Mouse (Mus musculus) brown adipose tissue, adult 24 weeks (tissue): Measurements from ENCODE around the gene Bola3. TPM values are rescaled to one million over a fixed set of nuclear protein-coding genes. Genes with fewer than 3 reads are reported as not detected.

Source experiments
- H3K27ac ChIP-seq: fragments of 200-500 bp; replicated peaks from 2 replicates; pipeline ENCODE4 v1.5.1; 2012; ENCODE audit warnings: low read depth, mild to moderate bottlenecking, low read length
- H3K4me1 ChIP-seq: fragments of 200-500 bp; 2 replicates; pipeline ENCODE4 v1.6.1; 2012; ENCODE audit warnings: low read length, mixed read lengths; ENCODE audit not compliant: control insufficient read depth, insufficient read depth, insufficient read length
- H3K4me3 ChIP-seq: fragments of 200-500 bp; 2 replicates; pipeline ENCODE4 v1.5.1; 2012; ENCODE audit warnings: low read depth, mild to moderate bottlenecking, low read length, moderate library complexity; ENCODE audit not compliant: insufficient read depth
- polyA plus RNA-seq: library from polyadenylated mRNA; stranded (reverse); fragments of >200 nt; gene quantifications from 2 replicates; pipeline ENCODE4 v1.2.4, GENCODE M21; 2012; ENCODE audit not compliant: missing spikeins, insufficient read depth, insufficient read length

Bola3 gene
- 671 and 946 TPM in 2 replicates for polyA plus RNA-seq

GRCm38 (mm10) chr6:83348873-83349272, at the start of gene Bola3:
TSS of gene Bola3 (plus strand) at chr6:83349147.
- peak within 1 kb of the TSS; percentile 96 for H3K27ac ChIP-seq
- peak within 1 kb of the TSS; percentile 95 for H3K4me3 ChIP-seq
- H3K4me1 ChIP-seq = peaks cover 7% of the 10 kb centered on the region

- H3K4me3 ChIP-seq = no peak overlapping the region
- no peak overlapping the region for H3K27ac ChIP-seq
- no peaks in the 10 kb centered on the region for H3K4me1 ChIP-seq
Observed at GRCm38 (mm10) chr6:83300447-83301229, 48.3 kb upstream of the Bola3 start.

- Histone ChIP-seq H3K4me1 (no peaks in the 10 kb centered on the region), H3K27ac (no peak overlapping the region), H3K4me3 (no peak overlapping the region)
Observed at GRCm38 (mm10) chr6:83301294-83301693, 47.7 kb upstream of the Bola3 start.

GRCm38 (mm10) chr6:83302264-83302663, 46.7 kb upstream of the Bola3 start:
- H3K27ac ChIP-seq = no peak overlapping the region
- no peak overlapping the region for H3K4me3 ChIP-seq
- no peaks in the 10 kb centered on the region for H3K4me1 ChIP-seq

GRCm38 (mm10) chr6:83309017-83309416, 39.9 kb upstream of the Bola3 start:
- Histone ChIP-seq H3K27ac (no peak overlapping the region), H3K4me3 (no peak overlapping the region), H3K4me1 (no peaks in the 10 kb centered on the region)

GRCm38 (mm10) chr6:83311206-83311605, 37.7 kb upstream of the Bola3 start:
- H3K27ac ChIP-seq = no peak overlapping the region
- no peaks in the 10 kb centered on the region for H3K4me1 ChIP-seq
- H3K4me3 ChIP-seq = no peak overlapping the region

GRCm38 (mm10) chr6:83312021-83312420, 36.9 kb upstream of the Bola3 start:
- Histone ChIP-seq H3K4me1 (no peaks in the 10 kb centered on the region), H3K4me3 (no peak overlapping the region), H3K27ac (no peak overlapping the region)

GRCm38 (mm10) chr6:83312514-83312913, 36.4 kb upstream of the Bola3 start:
- no peaks in the 10 kb centered on the region for H3K4me1 ChIP-seq
- no peak overlapping the region for H3K27ac ChIP-seq
- no peak overlapping the region for H3K4me3 ChIP-seq

- Histone ChIP-seq H3K27ac (no peak overlapping the region), H3K4me3 (no peak overlapping the region), H3K4me1 (no peaks in the 10 kb centered on the region)
Observed at GRCm38 (mm10) chr6:83315293-83315692, 33.7 kb upstream of the Bola3 start.

GRCm38 (mm10) chr6:83316022-83316421, 32.9 kb upstream of the Bola3 start:
- H3K4me3 ChIP-seq = no peak overlapping the region
- no peak overlapping the region for H3K27ac ChIP-seq
- no peaks in the 10 kb centered on the region for H3K4me1 ChIP-seq

GRCm38 (mm10) chr6:83317108-83317741, 31.7 kb upstream of the Bola3 start:
- Histone ChIP-seq H3K27ac (no peak overlapping the region), H3K4me1 (no peaks in the 10 kb centered on the region), H3K4me3 (peak overlapping the region; percentile 94)

GRCm38 (mm10) chr6:83321927-83322326, 27.0 kb upstream of the Bola3 start:
- no peak overlapping the region for H3K4me3 ChIP-seq

GRCm38 (mm10) chr6:83322794-83323193, 26.2 kb upstream of the Bola3 start:
- no peak overlapping the region for H3K4me3 ChIP-seq
- no peak overlapping the region for H3K27ac ChIP-seq
- 0 out of 2 replicates have a peak, but pooled peaks cover 2% of the 10 kb centered on the region for H3K4me1 ChIP-seq

More at GRCm38 (mm10) chr6:83321927-83322326, 27.0 kb upstream of the Bola3 start:
- Histone ChIP-seq H3K4me1 (0 out of 2 replicates have a peak, but pooled peaks cover 2% of the 10 kb centered on the region), H3K27ac (no peak overlapping the region)

- Histone ChIP-seq H3K27ac (0 out of 2 replicates have a peak overlapping the region, but pooled peaks have one; percentile 44), H3K4me1 (0 out of 2 replicates have a peak, but pooled peaks cover 2% of the 10 kb centered on the region), H3K4me3 (no peak overlapping the region)
Observed at GRCm38 (mm10) chr6:83323652-83324419, 25.1 kb upstream of the Bola3 start.
